In genomic region chr14:62326026-62326425, GRCm38 (mm10) we compare ENCODE assay signal across 17 mouse cellular contexts. TPM values are rescaled to one million over a fixed set of nuclear protein-coding genes. Genes with fewer than 3 reads are reported as not detected.
"Had no signal": no experiment of that assay in that cellular context is flagged by ENCODE, and none has a peak within 500 bp of the region (broad histone marks: within the 10 kb centered on the region; RNA-seq: fewer than 3 reads in every experiment).

No protein-coding gene starts in this region.

- H3K27ac ChIP-seq: layer of hippocampus, adult 2 months; limb, embryonic 10.5 days; limb, embryonic 13.5 days; liver, embryonic 12.5 days; liver, embryonic 15.5 days; macrophage; midbrain, embryonic 12.5 days had no signal

- H3K9me3 ChIP-seq: limb, embryonic 10.5 days; limb, embryonic 13.5 days; liver, embryonic 12.5 days; liver, embryonic 15.5 days; midbrain, embryonic 12.5 days had no signal

- H3K36me3 ChIP-seq: limb, embryonic 10.5 days; limb, embryonic 13.5 days; liver, embryonic 12.5 days; liver, embryonic 15.5 days; midbrain, embryonic 12.5 days had no signal

- H3K9ac ChIP-seq: limb, embryonic 13.5 days; liver, embryonic 12.5 days; liver, embryonic 15.5 days; midbrain, embryonic 12.5 days had no signal

- H3K4me2 ChIP-seq: limb, embryonic 13.5 days; liver, embryonic 12.5 days; liver, embryonic 15.5 days; midbrain, embryonic 12.5 days had no signal

- H3K4me3 ChIP-seq: layer of hippocampus, adult 2 months; limb, embryonic 10.5 days; limb, embryonic 13.5 days; liver, embryonic 12.5 days; liver, embryonic 15.5 days; midbrain, embryonic 12.5 days had no signal

- ATAC-seq: inflammation-experienced regulatory T-cells, adult 6 months; intestine, embryonic 16.5 days; liver, embryonic 12.5 days had no signal

- H3K27me3 ChIP-seq: limb, embryonic 13.5 days; liver, embryonic 12.5 days had no signal

- DNase-seq: kidney, adult 18-20 months; kidney, postnatal 25 days; layer of hippocampus, adult 9-11 months; liver; lung, adult 18-20 months; thymus, adult 18-20 months; thymus, postnatal 36 days had no signal

RNA-seq across cellular contexts. Expression of gene Dleu7, which starts 33.2 kb away (rescaled TPM):
- total RNA-seq: megakaryocyte, adult 5-6 weeks had no signal
- polyA plus RNA-seq: inflammation-experienced regulatory T-cells, adult 6 months; macrophage had no signal
